Mouse (Mus musculus): ENCODE data around the gene Actr3b.

The Actr3b gene

DNA sequence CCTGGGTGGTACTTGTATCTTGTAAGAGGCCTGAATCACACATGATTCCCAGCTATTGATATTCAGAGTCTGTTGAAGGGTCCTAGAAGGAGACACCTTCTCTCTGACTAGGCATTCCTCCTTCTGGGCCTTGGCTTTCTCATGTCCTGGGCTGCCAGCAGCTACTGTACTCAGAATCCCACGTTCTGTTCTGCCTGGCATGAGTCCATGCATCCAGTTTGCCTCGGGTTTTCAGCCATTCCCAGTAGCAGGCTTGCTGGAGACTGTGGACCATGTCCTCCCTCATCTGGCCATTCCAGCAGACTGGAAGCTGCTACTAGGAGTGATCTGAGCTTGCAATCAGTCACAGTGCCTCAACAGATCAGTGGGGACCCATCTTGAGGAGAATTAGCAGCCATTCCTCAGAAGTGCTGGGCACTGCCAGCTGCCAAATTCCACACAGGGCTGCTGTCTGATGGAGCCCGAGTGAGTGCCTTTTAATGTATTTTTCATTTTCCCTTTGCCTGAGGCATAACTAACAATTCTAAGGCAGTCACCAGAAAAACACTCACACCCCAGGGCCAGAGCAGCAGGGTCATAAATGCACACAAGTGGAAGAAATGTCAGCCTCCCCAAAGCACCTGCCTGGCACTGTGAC, 130.1 kb downstream of the Actr3b start:
- no peak for DNase-seq (ENCODE audit: low spot score)

GRCm38 (mm10) chr5:25891321-25891720, 131.5 kb downstream of the Actr3b start:
- DNase-seq (ENCODE audit: low spot score): no peak

Measured in T-cell, adult 2 months (primary cell).